Mouse (Mus musculus) embryonic fibroblast, embryonic 13.5 days (primary cell): Measurements from ENCODE around the gene Ccr10. TPM values are rescaled to one million over a fixed set of nuclear protein-coding genes. Genes with fewer than 3 reads are reported as not detected.

Experiments used
- H3K27ac ChIP-seq: 2 replicates; pipeline ENCODE4 v1.5.1; 2012; ENCODE audit warnings: low read length, control low read depth, inconsistent platforms; ENCODE audit not compliant: insufficient read depth
- H3K4me1 ChIP-seq: 2 replicates; pipeline ENCODE4 v1.6.1; 2011; ENCODE audit warnings: low read length; ENCODE audit not compliant: control insufficient read depth, insufficient read depth
- H3K4me3 ChIP-seq: 2 replicates; pipeline ENCODE4 v1.5.1; 2011; ENCODE audit warnings: mild to moderate bottlenecking, control low read depth, low read length; ENCODE audit not compliant: insufficient read depth
- CTCF ChIP-seq: IDR thresholded peaks from 2 replicates; pipeline ENCODE4 v1.5.1; 2011; ENCODE audit warnings: mild to moderate bottlenecking, control low read depth, low read length, moderate library complexity, borderline replicate concordance; ENCODE audit not compliant: insufficient read depth
- POLR2A ChIP-seq: IDR thresholded peaks from 2 replicates; pipeline ENCODE4 v1.6.1; 2011; ENCODE audit warnings: low read depth, mild to moderate bottlenecking, control low read depth, low read length, moderate library complexity
- polyA plus RNA-seq: library from polyadenylated mRNA; stranded (reverse); fragments of >200 nt; gene quantifications from 2 replicates; pipeline ENCODE4 v1.2.4, GENCODE M21; 2011; ENCODE audit warnings: low read depth; ENCODE audit not compliant: missing spikeins, insufficient read length

Ccr10 gene
- polyA plus RNA-seq = not detected in 2 replicates

DNA sequence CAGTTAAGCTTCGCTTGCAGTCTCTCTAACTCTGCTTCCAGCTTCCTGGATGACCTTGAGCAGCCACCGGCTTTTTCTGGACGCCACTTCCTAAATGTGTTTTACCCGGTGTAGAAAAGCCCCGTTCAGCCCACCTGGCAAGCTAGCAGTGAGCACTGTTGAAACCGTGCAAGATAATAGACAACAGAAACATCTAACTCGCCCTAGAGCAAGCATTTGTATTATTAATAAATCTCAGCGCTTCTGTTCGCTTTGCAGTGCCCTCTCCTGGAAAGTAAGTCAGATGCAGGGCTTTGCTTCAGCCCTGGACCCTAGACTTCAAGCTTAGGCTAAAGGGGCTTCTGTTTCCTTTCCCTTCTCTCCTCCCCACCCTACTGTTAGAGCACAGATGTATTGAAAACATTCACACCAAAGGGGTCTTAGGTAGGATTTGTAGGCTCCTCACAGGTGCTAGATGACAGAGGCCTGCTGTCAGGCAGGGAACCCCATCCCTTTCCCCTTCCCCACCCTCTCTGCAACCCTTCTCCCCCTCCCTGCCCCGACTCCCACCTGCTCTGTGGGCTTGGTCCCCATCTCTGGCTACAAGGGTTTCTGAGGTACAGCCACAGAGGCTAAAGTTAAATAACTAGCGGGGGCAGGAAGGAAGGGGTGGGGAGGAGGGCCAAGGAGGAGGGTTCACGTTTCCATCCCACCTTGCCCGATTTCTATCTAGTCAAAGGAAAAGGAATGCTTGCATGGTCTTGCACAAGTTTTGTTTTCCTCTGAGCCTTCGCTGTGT lies at the start of gene Ccr10:
Gene Ccr10, minus strand, starts transcription at position 593 of the 778 bp plus-strand sequence.
- Histone ChIP-seq H3K27ac (no peak within 1 kb of the TSS), H3K4me1 (peaks cover 7% of the 10 kb centered on the region), H3K4me3 (peak within 1 kb of the TSS; percentile 4; the same call in 1 of the 2 replicates)
- TF ChIP-seq POLR2A = no peak
- no peak for TF ChIP-seq CTCF

DNA sequence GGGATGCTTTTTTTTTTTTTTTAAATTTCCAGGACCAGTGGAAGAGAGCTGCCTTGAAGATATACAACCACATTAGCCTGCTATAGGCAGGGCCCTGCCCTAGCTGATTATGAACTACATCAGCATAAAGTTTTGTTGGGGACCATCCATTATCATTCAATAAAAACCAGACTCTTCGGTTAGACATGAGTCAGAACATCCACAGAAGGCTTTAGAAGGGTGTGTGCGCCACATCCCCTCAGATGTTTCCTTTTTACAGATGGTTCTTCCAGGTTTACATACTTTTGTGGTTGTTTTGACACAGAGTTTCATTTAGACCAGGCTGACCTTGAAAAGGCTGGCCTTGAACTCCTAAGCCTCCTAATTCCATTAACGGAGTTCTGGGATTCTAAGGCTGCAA lies 49.1 kb upstream of the Ccr10 start:
- TF ChIP-seq CTCF (no peak), POLR2A (no peak)
- Histone ChIP-seq H3K27ac (no peak overlapping the region), H3K4me3 (no peak overlapping the region), H3K4me1 (no peaks in the 10 kb centered on the region; the same call in 1 of the 2 replicates)

DNA sequence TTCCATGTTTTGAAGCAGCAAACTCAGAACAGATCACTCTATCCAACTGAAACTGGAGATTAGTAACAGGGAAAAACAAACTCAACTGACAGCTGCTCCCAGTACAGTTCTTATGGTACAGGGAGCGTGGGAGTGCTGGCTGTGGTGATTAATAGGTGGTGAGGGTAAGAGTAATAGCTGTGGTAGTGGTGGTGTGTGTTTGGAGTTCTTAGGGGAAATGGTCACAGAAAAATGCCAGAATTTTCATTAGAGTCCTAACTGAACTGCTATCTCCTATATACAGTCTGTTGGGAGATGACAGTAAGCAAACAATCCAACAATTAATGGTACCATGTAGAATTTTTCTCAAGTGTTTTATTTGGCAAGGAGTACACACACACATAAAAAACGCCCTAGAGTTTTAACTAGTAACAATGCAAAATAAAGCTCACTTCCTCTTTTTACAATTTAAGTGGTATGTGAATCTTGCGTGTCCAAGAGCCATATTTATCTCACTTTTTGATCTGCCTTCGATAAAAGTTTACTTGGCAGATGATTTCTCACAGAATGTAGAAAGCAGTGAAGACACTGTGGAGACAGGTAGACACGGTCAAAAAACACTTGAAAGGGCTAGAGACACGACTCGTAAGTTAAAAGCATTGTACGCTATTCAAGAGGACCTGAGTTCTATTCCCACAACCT lies 46.2 kb upstream of the Ccr10 start:
- TF ChIP-seq CTCF (no peak), POLR2A (no peak)
- Histone ChIP-seq H3K27ac (no peak overlapping the region), H3K4me1 (no peaks in the 10 kb centered on the region; the same call in 1 of the 2 replicates), H3K4me3 (no peak overlapping the region)

DNA sequence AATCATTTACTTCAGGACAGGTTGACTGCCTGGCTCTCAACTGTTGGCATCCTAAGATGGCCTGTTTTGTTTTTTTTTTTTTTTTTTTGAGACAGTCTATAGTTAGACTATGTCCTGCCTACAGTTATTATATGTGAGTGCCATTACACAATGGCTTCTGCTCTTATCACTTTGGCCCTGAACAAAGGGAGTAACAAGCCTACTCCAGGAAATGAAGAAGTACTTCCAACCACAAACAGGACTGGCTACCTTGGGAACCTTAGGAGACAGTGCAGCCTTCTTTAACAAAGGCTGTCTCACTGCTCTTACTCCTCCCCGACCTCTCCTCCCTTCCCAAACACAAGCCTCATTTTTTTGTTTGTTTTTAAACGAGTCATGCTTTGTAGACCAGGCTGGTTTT lies 45.6 kb upstream of the Ccr10 start:
- TF ChIP-seq POLR2A = no peak
- no peak for TF ChIP-seq CTCF
- Histone ChIP-seq H3K27ac (no peak overlapping the region; the same call in 1 of the 2 replicates), H3K4me3 (no peak overlapping the region), H3K4me1 (no peaks in the 10 kb centered on the region; the same call in 1 of the 2 replicates)

DNA sequence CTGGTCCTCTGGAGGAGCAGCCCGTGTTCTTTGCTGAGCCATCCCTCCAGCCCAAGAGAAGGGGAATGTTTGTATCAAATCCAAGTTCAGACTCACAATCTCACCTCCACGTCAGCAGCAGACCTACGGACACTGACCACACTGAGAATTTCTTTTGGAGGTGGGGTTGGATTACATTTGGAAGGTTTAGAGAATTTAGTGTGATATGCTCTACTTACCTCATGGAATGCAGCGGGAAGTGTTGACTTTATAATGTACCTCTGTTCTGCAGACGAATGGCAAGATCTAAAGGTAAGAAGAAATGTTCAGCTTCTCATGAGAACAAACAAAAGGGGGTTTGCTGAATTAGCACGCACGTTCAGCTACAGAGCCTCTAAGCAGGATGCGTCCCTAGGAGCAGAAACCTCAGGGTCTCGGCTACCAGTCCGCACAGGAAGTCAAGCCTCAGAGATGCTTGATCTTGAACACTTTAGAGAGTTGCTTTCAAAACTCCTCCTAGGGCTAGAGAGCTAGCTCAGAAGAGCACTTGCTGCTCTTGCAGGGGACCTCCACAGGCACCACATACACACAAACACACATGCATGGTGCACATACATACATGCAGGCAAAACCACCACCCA lies 43.3 kb upstream of the Ccr10 start:
- Histone ChIP-seq H3K4me3 (no peak overlapping the region), H3K4me1 (no peaks in the 10 kb centered on the region), H3K27ac (no peak overlapping the region)
- TF ChIP-seq CTCF = no peak
- no peak for TF ChIP-seq POLR2A

DNA sequence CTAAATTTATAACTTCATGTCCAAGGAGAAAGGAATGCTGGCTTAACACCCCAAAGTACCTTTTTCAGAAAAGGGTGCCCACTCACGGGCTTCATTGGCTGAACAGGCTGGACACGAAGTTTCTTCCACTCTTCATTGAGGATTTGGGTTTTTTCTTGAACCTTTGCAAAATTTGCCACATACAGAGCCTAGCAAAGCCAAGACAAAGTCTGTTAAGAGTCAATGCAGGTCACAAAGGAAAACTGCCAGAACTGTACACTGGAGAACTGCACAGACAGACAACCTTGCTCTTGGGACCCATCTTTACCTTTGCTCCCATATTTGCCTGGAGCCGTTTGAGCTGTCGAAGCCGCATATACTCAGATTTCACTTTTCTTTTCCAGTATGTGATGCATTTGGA lies 41.7 kb upstream of the Ccr10 start:
- Histone ChIP-seq H3K4me3 (no peak overlapping the region), H3K4me1 (no peaks in the 10 kb centered on the region), H3K27ac (no peak overlapping the region)
- TF ChIP-seq POLR2A (no peak), CTCF (no peak)

DNA sequence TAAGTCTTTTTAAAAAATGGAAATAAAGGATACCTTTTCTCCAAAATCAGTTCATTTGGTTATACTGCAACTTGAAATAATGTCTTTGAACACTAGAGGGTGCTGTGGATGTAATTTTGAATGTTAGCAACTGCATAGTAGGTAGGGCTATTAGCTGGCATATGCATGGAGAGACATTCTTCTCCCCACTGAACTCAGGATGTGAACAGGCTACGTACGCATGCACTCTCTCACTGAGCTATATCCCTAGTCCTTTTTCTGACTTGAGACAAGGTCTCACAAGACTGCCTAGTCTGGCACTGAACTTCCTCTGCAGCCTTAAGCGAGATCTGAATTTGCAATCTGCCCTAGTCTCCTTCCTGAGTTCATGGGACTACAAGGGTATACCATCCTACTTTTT lies 36.7 kb upstream of the Ccr10 start:
- Histone ChIP-seq H3K4me1 (no peaks in the 10 kb centered on the region), H3K4me3 (no peak overlapping the region), H3K27ac (no peak overlapping the region)
- TF ChIP-seq POLR2A (no peak), CTCF (no peak)

DNA sequence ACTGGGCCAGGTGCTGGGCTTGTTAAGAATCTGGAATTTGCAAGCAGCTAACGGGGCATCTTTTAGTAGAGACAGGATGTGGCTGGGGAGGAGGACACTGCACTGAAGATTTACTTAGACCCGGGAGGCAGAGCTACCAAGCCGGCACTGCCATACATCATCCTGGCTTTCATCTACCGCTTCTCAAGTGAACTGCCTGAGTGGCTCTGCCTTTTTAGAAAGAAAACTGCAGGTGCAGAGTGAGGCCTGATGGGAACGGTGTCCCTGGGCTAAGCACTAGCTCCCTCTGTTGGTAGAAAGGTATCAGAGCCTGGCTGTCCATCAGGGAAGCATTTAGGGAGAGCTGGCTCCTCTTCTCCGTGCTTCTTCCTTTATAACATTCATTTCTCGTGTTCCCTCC lies 25.7 kb upstream of the Ccr10 start:
- TF ChIP-seq POLR2A (no peak), CTCF (peak; percentile 86)
- Histone ChIP-seq H3K4me1 (no peaks in the 10 kb centered on the region), H3K4me3 (no peak overlapping the region), H3K27ac (no peak overlapping the region)

DNA sequence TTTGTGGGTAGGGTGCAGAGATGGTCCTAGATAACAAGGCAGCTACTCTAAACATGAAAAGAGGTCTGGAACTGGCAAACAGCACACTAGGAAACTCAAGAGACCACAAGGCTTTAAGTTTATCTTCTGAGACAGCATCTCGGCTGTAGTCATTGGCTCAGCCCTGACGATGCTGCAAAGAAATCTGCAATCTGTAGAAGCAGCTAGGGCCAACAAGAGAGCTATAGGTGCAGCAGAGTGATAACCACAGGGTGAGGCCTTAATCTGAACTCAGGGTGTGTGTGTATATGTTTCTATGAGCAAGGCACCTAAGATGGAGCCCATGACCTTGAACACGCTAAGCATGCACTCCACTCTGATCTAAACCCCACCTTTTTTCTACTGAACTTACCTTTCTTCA lies 24.3 kb upstream of the Ccr10 start:
- no peaks in the 10 kb centered on the region for H3K4me1 ChIP-seq
- TF ChIP-seq POLR2A (no peak), CTCF (no peak)
- H3K27ac ChIP-seq = no peak overlapping the region
- H3K4me3 ChIP-seq = no peak overlapping the region
